Mouse (Mus musculus) C2C12 (cell line): Measurements from ENCODE around the gene Tiam1.

ENCODE experiments used
- CEBPB ChIP-seq: IDR thresholded peaks from one replicate; pipeline ENCODE4 v1.6.1; 2011; ENCODE audit warnings: low read depth, mild to moderate bottlenecking, control low read depth, moderate library complexity
- CTCF ChIP-seq: IDR thresholded peaks from one replicate; pipeline ENCODE4 v1.5.1; 2011; ENCODE audit not compliant: control insufficient read depth, insufficient read depth, insufficient read length
- MAX ChIP-seq: IDR thresholded peaks from one replicate; pipeline ENCODE4 v1.6.1; 2011; ENCODE audit warnings: mild to moderate bottlenecking, control low read depth
- MYOG ChIP-seq: IDR thresholded peaks from one replicate; pipeline ENCODE4 v1.6.1; 2011; ENCODE audit not compliant: control insufficient read depth, insufficient read length; ENCODE audit errors: extremely low read depth
- USF1 ChIP-seq: IDR thresholded peaks from one replicate; pipeline ENCODE4 v1.6.1; 2011; ENCODE audit warnings: low read depth, mild to moderate bottlenecking, control low read depth, moderate library complexity

DNA sequence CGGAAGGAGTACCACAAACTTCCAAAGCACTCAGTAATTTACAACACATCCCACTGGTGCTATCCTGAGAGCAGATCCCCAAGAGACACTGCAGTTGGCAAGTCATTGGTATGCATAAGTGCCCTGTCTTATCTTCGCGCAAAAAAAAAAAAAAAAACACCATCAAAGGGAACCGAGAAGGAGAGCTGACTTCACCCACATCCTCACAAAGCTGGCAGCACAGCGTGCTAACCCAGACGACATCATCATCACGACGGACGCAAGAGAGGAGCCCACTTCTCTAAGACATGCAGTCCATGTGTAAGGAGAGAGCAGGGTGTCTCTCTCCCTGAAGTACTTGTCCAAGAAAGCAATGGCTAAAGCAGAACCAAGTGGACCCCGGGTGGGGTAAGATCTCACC is 101.2 kb downstream of the Tiam1 start:
- no peak for TF ChIP-seq CTCF
- TF ChIP-seq MAX = no peak
- no peak for TF ChIP-seq USF1
- no peak for TF ChIP-seq CEBPB
- no peak for TF ChIP-seq MYOG
